Mouse (Mus musculus) kidney, adult 9 months (tissue): ENCODE measurements at regions not wholly inside any gene's neighbourhood (a gene's known extent, or its start where the extent isn't known, plus 50 kb on each side); places are given as distances from the start of the nearest gene placed in this dataset.
A peak's percentile ranks its signal among the peaks of the same experiment; 100 is the strongest.

Experiments
- DNase-seq: peaks from one replicate; pipeline ENCODE4 v3.0.0; 2022

DNA sequence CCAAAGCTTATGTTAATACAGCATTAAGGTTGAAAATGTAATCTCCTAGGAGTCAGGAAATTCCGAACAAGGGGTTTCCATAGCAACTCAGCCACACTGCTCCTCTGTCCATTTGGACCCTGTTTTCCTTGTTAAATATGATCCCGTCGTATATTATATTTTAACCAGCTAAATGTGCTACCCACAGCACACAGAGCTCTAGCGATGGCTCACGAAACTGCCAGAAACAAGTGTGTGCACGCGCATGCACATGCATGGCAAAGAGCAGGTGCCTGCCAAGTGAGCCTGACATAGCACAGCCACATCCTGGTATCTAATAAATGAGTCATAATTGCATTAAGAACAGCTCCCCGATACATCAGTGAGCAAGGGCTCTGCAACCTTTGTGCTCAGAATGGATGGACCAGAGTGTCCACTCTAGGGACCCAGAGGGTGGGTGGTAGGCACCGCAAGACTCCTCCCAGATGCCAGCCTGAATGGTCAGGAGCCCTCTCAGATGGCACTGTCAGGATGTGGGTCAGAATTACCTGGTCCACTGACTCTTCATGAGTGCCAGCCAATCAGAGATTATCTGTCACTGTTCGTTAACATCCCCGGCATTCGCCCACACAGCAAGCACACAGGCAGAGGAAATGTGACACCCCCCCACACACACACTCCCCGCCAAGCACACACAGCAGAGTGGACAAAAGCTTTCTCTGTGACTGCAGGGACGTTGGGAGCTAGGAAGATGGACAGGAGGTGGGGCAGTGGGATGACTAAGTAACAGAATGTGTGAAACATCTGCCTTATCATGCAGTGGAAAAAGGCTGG lies 272.8 kb upstream of the Zmiz1 start:
- no peak for DNase-seq

DNA sequence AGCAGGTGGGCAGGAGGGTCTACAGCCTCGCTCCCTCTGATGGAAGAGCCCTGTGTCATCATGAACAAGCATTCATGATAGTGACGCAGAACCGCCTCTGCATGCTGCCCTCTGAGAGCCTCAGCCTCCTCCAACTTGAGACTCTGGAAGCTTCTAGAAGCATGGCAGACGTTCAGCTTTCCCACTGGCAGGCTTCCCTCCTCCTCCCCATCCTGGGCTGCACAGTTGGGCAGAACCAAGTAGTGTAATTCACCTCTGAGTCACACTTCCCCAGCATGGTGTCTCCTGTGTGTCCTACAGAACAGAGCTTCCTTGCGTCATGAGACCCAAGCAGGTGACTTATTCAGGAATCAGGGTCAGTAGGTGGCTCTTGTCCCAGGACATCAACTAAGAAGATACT lies 271.3 kb upstream of the Zmiz1 start:
- DNase-seq, result no peak

DNA sequence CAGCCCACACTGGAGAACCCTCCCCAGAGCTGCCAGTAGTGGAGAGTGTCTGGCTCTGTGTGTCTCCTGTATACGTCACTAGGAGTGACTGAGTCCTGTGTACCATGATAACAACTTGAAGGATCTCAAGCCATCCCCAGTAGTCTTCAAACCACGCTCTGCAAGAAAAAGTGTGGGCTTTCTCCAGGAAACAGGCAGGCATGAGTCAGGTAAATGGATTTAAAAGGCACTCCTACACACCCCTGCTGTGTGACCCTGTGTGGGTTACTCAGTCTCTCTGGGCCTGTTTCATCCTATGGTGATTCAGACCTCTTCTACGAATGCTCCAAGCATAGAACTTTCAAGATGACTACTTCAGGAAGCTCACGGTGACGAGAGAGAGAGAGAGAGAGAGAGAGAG lies 269.7 kb upstream of the Zmiz1 start:
- no peak for DNase-seq

DNA sequence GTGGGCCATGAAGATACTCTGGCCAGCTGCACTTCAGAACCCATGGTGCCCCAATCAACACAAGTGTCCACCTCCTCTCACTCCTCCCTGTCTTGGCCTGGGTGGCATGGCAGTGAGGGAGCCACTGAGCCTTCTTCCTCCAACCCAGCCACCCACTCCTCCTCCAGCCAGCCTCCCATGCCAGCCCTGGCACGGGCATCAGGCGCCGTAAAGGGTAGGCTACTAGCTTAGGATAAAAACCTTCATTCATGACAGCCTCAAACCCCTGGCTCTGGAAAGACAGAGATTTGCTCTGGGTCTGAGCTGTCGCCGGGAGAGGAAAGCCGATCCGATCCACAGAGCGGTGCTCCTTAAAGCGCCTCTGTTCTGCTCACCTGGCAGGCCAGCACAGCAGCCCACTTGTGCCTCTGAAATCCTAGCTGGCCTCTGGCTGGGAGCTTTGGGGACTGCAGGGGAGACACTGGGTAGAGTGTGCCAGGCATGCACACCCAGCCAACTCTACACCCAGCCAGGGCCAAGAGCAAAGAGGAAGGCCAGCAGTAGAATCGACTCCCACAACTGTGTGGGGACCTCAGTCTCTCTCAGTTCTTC lies 268.2 kb upstream of the Zmiz1 start:
- no peak for DNase-seq

DNA sequence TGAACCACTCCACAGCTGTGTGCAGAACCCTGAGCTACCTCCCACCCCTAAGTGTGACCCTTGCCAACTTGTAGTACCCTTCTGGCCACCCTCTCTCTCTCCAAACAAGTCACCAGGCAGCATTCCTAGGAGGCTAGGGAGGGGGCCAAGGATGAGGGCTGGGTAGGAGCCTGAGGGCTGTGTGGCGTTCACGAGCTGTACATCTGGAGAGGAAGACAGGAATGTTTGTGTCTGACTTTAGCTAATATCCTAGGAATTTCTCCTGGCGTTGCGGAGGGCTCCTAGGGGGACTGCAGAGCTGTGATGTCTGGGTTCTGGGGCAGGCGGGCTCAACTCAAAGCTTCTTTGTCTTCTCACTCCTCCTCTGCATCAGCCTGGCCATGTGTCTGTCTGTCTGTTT lies 262.2 kb upstream of the Zmiz1 start:
- DNase-seq, result no peak

DNA sequence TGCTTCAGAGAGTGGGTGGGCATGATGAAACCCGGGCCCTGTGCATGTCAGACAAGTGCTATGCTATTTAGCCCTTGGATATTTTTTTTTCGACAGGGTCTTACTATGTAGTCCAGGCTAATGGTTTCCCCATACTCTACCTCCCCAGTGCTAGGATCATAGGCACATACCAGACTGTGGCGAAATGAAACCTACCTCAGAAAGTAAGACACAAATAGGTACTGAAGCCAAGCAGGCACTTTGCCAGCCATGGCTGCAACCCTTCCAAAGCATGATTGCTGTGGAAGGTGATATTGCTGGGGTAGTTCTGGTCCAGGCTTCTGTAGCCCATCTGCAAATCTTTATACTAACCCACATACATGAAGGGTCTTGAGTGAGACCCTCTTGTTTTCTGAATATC lies 259.1 kb upstream of the Zmiz1 start:
- DNase-seq, result no peak

DNA sequence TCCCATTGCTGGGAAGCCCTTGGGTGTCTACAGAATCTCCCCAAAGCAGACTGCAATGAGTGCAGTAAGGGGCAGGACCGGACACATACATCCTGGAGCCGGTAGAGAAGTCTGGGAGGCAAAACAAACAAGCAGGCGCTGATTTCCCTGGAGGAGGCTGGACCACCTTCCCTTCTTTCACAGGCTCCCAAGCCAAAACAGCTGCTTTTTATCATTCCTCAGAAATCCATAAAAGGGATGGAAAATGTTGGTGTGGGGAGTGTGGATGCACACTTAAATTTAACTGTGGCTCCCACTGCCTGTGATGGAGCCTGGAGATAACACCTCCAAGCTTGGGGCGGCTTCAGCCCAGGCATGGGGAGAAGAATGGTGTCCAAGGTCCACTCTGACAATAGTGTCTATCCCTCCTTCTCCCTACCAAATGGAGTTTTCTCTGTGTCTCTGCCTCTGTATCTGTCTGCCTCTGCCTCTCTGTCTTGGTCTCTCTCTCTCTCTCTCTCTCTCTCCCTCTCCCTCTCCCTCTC lies 258.3 kb upstream of the Zmiz1 start:
- no peak for DNase-seq

DNA sequence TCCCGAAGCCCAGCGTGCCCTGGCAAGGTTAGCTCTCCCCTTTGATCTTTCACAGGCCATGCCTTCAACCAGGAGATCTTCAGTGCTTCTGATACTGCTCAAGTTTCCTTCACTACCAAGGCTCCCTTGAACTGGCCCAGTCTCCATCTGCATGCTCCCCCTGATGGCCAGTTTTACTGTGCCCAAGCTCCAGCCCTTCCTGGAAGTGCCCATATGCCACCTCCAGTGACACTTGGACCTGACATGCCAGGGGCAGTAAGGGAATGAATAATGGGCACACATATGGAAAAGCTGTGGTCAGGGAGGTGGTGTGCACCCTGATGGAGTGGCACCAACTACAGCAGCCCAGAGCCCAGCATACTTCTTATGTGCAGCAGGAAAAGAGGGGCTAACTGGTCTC lies 256.7 kb upstream of the Zmiz1 start:
- no peak for DNase-seq

DNA sequence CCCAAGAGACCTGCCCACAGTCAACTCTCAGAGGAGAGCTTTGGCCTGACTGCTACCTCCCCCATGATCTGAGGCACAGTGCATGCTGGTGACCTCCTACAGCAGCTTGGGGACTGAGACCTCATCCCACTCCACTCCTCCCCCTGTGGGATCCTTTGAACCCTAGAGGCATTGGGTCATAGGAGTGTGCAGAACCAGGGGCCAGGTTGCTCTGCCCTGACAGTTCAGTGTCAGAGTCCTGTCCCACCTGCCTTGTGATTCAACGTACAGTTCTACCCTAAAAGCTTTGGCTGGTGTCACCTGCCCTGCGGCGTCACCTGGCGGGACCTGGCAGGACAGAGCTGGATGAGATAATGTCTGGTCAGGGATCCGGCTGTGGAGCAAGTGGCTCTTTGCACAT lies 254.9 kb upstream of the Zmiz1 start:
- peak; percentile 86 for DNase-seq

DNA sequence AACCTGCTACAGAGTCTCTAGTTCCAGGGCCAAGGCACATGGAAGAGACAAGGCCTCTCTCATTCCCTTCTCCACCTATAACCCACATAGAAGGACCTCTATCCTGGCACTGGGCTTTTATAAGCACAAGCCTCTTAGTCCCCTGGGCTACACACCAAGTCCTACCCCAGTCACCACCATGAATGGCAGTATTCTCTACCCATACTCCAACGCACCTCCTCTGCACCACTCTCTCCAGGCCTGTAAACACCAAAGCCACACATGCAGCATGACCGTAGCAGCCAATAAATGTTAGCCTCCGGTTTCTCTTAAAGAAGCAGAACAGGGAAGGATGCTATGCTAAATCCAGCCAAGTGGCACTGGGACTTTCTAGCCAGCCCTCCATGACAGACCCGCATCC lies 252.1 kb upstream of the Zmiz1 start:
- DNase-seq, result no peak

DNA sequence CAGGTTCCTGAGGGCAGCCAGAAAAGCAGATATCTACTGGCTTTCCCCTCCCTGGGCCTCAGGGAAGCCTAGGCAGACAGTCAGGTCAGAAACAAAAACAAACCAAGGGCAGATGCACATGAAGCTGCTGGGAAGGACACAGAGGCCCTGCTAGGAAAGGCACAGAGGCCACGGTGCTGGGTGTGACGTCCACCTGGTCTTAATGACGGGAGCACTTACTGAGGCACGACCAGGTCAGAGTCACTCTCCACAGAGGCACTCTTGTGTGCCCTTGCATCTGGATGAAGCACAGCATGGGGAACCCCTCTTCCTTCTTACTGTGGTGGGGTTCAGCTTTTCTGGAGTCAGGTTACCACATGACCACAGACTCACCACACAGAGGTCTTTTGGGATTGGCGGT lies 251.6 kb upstream of the Zmiz1 start:
- peak; percentile 54 for DNase-seq

DNA sequence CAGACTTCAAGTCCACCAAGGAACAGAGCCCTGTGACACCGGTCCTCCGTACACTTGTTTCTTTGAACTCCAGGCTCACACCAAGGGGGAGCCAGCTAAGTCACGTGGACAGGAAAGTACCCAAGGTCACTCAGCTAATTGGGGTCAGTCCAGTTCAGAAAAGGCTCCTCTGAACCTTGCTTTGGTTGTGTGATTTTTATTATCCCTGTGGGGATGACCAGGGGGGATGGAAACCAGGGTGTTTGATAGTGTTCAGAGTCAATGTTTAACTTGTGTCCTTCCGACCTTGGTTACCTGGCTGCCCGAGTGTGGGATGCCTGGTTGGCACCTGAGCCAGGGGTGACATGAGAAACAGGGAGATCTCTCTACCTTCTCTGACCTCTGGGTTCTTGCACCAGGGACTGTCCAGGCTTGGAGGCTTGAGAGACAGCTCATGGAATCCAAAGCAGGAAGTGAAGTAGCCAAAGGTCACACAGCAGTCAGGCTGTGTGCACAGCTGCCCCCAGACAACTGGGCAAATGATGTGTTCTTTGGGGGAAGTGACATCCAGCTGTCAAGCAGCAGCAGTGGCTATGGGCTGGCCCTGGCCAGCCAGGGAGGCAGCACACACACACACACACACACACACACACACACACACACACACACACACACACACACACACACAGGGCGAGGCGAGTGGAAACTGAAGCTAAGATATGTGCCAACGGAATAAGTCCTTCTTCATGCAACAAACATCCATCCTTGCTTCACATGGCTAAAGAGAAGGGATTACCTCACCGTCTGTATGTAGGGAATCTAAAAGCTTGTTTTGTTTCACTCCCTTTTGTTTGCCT lies 250.5 kb upstream of the Zmiz1 start:
- DNase-seq, result peak; percentile 99

DNA sequence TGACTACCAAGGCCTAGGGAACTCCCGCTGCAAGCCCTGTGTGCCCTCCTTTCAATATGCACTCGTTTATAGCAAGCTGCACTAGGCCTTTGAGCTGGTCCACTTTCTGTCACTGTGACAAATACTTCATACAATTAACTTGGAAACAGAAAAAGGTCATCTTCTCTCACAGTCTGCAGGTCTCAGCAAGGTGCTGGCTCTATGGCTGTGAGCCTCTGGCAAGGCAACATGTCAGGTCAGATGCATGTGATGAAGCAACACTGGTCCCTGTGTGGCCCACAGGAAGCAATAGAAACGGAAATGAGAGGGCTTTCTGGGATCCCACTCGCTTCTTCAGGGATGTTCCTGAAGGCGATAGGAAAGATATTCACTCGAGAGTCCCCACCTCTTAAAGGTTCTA lies 245.9 kb upstream of the Zmiz1 start:
- no peak for DNase-seq

DNA sequence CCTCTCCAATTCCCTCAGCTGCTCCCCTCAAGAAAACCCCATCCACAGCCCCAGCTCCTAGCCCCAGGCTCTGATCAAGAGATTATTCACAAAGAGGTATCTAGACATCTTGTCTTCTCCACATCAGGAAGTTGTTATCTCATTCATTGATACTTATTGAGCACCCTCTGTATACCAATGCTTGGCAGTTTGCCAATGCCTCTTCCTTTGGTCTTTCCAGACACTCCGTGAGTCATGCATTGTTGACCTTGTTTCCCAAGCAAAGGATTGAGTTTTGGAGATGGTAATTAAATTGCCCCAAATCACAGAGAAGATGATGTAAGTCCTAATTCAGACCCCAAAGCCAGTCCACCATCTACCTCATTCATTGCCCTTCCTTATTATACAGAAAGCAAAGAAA lies 235.9 kb upstream of the Zmiz1 start:
- DNase-seq, result no peak

DNA sequence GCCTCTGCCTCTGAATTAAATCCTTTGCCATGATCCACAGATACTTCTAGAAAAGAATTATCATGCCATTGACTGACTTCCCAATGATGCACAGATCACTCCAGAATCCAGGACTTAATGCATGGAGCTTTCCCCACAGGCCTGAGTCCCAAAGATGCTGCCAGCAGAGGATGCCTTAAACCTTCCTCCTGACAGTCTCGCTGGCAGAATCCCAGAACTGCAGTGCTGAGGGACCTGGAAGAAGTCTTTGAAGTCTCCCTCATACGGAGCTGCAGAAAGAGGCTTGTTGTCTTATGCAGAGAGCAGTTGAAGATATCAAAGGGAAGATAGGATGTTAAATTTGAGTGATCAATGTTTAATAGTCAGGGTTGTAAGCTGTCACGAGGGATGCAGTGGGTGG lies 233.8 kb upstream of the Zmiz1 start:
- no peak for DNase-seq

DNA sequence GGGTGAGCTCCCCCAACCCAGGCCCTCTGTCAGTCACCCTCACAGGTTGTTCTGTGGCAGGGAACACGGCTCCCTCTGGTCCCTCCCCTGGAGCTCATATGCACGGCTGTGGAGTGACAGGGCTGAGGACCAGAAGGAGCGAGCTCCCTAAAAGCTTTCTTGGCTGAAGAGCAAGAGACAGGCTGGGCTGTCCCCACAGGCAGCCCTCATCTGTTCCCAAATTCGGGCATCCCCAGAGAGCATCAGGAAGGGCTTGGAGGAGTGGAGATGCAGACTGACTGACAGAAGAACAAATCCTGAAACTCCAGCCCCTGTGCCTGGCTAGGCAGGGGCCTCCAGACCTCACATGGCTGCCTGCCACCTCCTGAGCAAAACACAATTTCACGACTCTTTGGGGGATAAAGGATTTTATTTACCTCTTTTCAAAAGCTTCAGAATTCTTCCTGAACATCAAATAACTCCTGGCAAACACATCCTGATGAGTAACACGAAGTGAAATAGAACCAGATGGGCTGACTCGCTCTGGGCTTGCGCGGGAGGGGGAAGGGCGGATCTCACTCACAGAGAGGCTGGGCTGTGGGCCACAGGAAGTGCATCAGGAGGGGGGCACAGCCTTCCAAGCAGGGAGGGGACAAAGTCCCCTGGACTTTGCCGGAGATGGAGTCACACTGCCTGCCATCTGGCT lies 232.7 kb upstream of the Zmiz1 start:
- DNase-seq, result peak; percentile 88

DNA sequence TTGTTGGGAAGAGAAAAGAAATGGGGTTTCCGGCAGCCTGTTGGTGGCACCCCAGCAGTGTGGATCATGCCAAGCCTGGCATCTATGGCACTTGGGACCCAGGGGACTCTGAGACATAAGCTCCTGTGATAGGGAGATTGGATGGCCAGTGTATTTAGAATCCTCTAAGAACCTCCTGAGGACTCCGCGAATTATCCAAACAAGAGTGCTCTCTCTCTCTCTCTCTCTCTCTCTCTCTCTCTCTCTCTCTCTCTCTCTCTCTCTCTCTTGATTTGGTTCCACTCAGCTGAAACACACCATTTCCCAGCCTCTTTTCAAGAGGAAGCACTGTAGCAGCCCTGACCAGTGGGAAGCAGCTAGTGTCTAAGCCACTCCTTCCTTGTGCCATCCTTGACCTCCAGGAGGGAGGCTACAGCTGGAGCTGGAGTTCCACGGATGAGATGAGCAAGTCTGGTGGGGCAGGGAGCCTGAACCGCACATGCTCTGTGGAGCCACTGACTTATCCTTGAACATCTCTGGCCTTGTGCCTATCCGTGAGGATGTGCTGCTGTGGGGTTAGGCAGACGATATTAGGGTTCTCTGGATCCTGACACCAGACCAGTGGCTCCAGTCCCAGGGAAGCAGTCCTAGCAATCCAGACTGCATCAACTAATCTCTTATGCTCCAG lies 232.0 kb upstream of the Zmiz1 start:
- DNase-seq, result no peak

DNA sequence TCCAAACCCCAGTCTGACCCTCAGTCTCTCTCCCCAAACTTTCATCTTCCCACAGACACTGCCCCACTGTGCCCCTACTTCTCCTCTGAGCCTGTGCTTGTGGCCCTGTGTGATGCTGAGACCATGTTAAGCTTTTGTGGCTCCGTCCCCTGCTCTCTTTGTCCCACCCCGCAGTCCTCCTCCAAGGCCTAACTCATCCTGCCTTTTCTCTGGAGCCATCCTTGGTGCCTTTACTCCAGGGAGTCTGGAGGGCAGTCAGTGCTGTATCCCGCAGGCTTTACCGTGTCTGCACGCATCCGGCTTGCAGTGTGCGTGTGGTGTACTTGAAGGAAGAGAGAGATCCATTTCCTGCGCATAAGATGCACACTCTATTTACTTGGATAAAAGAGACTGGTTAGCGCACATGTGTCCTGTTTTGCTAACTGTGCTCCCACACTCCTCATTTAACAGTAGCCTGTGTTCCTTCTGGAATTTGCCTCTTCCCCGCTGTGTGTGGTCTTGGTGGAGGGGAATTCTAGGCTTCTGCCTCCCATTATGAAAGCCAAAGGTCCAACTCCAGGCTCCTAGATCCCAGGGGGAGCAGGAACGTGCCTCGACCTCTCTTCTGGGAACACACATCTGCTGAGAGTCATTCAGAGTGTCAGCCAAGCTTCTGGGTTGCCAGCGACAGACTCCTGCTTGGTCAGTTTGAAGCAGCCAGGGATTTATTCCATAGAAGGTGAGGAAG lies 230.5 kb upstream of the Zmiz1 start:
- DNase-seq, result no peak

DNA sequence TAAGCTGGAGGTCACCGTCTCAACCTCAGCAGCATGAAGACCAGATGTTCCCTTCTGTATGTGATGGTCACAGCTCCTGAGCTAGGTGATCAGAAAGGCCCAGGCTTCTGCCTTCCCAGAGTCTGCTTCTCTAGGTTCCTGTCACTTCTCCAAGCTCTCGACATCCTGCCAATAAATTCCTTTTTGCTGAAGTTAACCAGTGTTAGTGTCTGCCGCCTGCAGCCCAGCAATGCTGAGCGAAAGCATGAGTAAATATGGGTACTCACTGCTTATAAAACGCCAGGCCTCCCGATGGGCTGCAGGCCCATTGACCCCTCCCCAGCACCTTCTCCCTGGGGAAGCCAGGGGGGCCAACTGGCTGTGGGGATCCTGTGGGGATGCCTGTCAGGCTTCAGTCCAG lies 229.4 kb upstream of the Zmiz1 start:
- DNase-seq, result peak; percentile 38

DNA sequence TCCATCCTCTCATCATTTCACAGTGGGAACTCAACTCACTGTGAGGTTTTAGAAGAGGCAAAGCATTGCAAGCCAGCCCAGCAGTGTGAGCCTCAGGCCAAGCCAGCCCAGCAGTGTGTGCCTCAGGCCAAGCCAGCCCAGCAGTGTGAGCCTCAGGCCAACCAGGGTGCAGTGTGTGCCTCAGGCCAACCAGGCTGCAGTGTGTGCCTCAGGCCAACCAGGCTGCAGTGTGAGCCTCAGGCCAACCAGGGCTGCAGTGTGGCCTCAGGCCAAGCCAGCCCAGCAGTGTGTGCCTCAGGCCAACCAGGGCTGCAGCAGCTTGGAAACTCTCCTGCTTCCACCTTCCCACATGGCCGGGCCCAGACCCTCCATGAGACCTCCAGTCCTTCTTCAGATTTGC lies 227.1 kb upstream of the Zmiz1 start:
- no peak for DNase-seq

DNA sequence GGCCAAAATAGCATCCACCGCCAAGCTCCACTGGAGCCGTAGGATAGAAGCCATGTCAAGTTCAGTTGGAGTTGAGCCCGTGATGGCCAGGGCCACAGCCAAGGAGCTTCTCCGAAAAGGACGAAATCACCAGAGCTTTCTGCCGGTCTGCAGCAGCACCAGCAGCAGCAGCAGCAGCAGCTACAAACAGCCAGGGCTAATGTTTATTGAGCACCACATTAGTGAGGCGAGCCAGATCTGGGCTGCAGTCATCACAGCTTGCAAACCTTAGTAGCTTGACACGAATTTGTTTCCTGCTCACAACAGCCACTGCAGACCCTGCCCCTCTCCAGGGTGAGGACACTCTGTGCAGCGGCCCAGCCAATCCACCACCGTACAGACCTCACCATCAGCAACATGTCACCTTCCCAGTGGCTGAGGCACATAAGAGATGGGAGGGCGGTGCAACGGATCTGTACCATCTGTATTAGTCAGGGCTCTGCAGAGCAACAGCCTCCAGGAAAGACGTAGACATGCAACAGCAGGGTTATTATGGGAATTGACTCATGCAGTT lies 222.5 kb upstream of the Zmiz1 start:
- DNase-seq, result no peak
